Mouse (Mus musculus): ENCODE measurements around the gene Gipc1. TPM values are rescaled to one million over a fixed set of nuclear protein-coding genes. Genes with fewer than 3 reads are reported as not detected.

Gene Gipc1
- total and polyA plus RNA-seq, 3 experiments: 21.0 to 25.8 (median 22.6) TPM

DNA sequence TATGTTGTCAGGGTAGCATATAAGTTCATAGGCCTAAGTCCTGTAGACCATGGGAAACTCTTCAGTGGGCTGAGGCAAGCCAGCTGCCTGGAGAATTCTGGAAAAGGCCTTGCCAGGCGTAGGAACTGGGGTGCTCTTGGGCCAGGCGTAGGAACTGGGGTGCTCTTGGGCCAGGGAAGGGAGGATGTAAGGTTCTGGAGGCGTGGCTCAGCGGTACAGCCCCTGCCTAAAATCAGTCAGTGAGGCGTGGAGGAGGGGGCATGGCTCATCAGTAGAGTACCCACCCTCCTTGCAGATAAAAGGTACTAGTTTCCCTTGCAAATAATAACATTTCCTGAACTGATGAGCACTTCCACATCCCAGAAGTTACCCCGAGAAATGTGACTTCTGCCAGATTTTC is 2.2 kb downstream of the Gipc1 start:
- peaks cover 14% of the 10 kb centered on the region for H3K9me3 ChIP-seq (replicated peaks; ENCODE audit: low read length)
- peaks cover 0 to 9% of the 10 kb centered on the region in 2 experiments for H3K36me3 ChIP-seq (replicated peaks in 1 of 2; ENCODE audit: control insufficient read depth in 1 of 2, insufficient read depth in 1 of 2, low read length in 1 of 2)
- H3K79me2 ChIP-seq (replicated peaks; ENCODE audit: control insufficient read depth, extremely low read depth, insufficient read depth, poor library complexity, severe bottlenecking): no peaks in the 10 kb centered on the region
- no peak for DNase-seq (ENCODE audit: extremely low read depth)
- H3K9ac ChIP-seq (ENCODE audit: insufficient read depth, low read depth): no peak overlapping the region
- no peaks in the 10 kb centered on the region for H3K27me3 ChIP-seq (replicated peaks)
- TF ChIP-seq JUND (conservative IDR thresholded peaks at IDR 0.05; ENCODE audit: low read depth, low read length): no peak
- no peak overlapping the region for H3K27ac ChIP-seq (ENCODE audit: insufficient read depth, low read depth)
- dilution Hi-C loops (cut with MboI; ENCODE audit: extremely low pct_ligation_motif_present, extremely low pct_unique_long_range_greater_than_20kb, low sequenced_read_pairs) (no loop called here), in situ Hi-C loops (cut with MboI; ENCODE audit: low pct_ligation_motif_present, low pct_unique_long_range_greater_than_20kb, low sequenced_read_pairs) (no loop called here)
- no peak overlapping the region for H3K4me2 ChIP-seq (ENCODE audit: insufficient read depth, low read depth, poor library complexity, severe bottlenecking)
- peaks cover 2 to 35% of the 10 kb centered on the region in 2 experiments; a peak in 3 of 4 replicates for H3K4me1 ChIP-seq (ENCODE audit: control insufficient read depth in 1 of 2, insufficient read depth in 2 of 2)
- no peak overlapping the region for H3K4me3 ChIP-seq (replicated peaks in 1 of 3; ENCODE audit: low read depth in 2 of 3, low read length in 2 of 3, poor library complexity in 1 of 3)

DNA sequence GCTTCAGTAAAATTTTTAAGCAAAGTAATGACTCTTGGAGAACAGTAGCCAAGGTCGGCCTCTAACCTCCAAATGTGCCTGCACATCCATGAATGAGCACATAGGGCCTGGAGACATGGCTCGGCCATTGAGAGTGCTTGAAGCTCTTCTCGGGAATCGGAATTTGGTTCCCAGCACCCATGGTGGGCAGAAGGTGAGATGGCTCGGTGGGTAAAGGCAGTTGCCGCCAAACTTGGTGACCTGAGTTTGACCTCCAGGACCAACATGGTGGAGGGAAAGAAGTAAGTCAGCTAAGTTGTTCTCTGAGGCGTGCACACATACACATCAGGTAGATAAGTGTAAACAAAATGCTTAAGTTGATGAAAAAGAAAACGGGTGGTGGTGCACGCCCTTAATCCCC is 3.6 kb downstream of the Gipc1 start:
- no peak for DNase-seq (ENCODE audit: extremely low read depth)
- TF ChIP-seq MAZ (IDR thresholded peaks at IDR 0.05; ENCODE audit: low read depth, low read length): no peak
- no peak overlapping the region for H3K4me2 ChIP-seq (ENCODE audit: insufficient read depth, low read depth, poor library complexity, severe bottlenecking)
- H3K9ac ChIP-seq (ENCODE audit: insufficient read depth, low read depth): no peak overlapping the region
- no peak overlapping the region for H3K4me3 ChIP-seq (replicated peaks in 1 of 3; ENCODE audit: low read depth in 2 of 3, low read length in 2 of 3, poor library complexity in 1 of 3)
- H3K36me3 ChIP-seq (replicated peaks in 1 of 2; ENCODE audit: control insufficient read depth in 1 of 2, insufficient read depth in 1 of 2, low read length in 1 of 2): peaks cover 0 to 10% of the 10 kb centered on the region in 2 experiments
- peaks cover 2 to 35% of the 10 kb centered on the region in 2 experiments; a peak in 3 of 4 replicates for H3K4me1 ChIP-seq (ENCODE audit: control insufficient read depth in 1 of 2, insufficient read depth in 2 of 2)
- no peaks in the 10 kb centered on the region for H3K27me3 ChIP-seq (replicated peaks)
- in situ Hi-C loops (cut with MboI; ENCODE audit: low pct_ligation_motif_present, low pct_unique_long_range_greater_than_20kb, low sequenced_read_pairs): no loop called here
- H3K79me2 ChIP-seq (replicated peaks; ENCODE audit: control insufficient read depth, extremely low read depth, insufficient read depth, poor library complexity, severe bottlenecking): no peaks in the 10 kb centered on the region
- no peak overlapping the region for H3K27ac ChIP-seq (ENCODE audit: insufficient read depth, low read depth)
- peaks cover 5% of the 10 kb centered on the region for H3K9me3 ChIP-seq (replicated peaks; ENCODE audit: low read length)
- dilution Hi-C loops (cut with MboI; ENCODE audit: extremely low pct_ligation_motif_present, extremely low pct_unique_long_range_greater_than_20kb, low sequenced_read_pairs): no loop called here

DNA sequence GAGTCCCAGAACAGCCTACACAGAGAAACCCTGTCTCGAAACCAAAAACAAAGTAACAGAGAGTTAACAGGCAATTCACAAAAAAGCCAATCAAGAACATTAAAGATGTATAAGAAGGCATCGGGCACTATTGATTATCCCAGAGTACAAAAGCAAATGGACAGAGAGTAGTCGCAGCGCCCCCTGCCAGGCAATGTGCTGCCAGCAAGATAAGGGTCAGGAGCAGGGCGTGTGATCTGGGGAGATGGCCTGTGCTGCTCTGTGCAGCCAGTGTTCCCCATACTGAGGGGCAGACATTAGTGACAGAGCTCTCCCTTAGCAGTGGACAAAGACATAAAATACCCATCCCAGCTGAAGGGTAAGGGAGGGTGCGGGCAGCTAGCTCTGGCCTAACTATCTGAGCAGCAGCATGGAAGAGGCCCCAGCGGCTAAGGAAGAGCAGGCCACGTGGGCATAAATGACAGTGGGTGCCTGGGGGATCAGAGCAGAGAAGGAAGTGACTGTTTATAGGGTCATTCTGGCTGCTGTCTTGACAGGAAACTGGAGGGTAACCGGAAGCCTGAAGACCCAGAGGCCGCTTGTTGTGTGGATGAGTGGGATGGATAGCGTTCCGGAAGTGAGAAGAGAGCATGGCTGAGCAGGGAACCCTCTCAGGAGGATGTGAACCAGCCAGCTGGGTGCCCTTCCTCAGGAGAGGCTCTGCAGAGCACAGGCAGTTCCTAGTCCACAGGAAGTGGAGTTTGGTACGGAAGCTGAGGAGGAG is 4.2 kb downstream of the Gipc1 start:
- dilution Hi-C loops (cut with MboI; ENCODE audit: extremely low pct_ligation_motif_present, extremely low pct_unique_long_range_greater_than_20kb, low sequenced_read_pairs): no loop called here
- in situ Hi-C loops (cut with MboI; ENCODE audit: low pct_ligation_motif_present, low pct_unique_long_range_greater_than_20kb, low sequenced_read_pairs): no loop called here

DNA sequence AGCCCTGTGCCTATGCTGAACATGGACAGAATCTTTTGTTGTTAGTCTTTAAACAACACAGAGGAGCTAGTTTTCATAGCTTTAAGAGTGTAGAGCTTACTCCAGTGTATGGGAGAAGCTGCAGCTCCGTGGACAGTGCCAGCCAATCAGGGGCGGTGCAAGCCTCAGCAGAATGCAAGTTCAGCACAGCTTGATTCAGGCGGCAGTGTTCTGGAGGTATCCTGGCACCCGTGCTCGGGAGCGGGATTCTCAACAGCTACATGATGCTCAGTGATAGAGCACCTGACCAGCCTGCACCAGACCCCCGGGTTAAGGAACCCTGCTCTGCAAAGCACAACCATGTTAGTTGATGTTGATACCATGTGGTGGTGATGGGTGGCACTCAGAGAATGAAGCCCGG is 8.1 kb downstream of the Gipc1 start:
- Histone ChIP-seq H3K36me3 (replicated peaks in 1 of 2; ENCODE audit: control insufficient read depth in 1 of 2, insufficient read depth in 1 of 2, low read length in 1 of 2) (peaks cover 0 to 32% of the 10 kb centered on the region in 2 experiments), H3K4me2 (ENCODE audit: insufficient read depth, low read depth, poor library complexity, severe bottlenecking) (no peak overlapping the region), H3K4me1 (ENCODE audit: control insufficient read depth in 1 of 2, insufficient read depth in 2 of 2) (peaks cover 5 to 21% of the 10 kb centered on the region in 2 experiments), H3K79me2 (replicated peaks; ENCODE audit: control insufficient read depth, extremely low read depth, insufficient read depth, poor library complexity, severe bottlenecking) (no peaks in the 10 kb centered on the region), H3K27ac (ENCODE audit: insufficient read depth, low read depth) (no peak overlapping the region), H3K27me3 (replicated peaks) (no peaks in the 10 kb centered on the region), H3K9ac (ENCODE audit: insufficient read depth, low read depth) (no peak overlapping the region), H3K4me3 (replicated peaks in 1 of 3; ENCODE audit: low read depth in 2 of 3, low read length in 2 of 3, poor library complexity in 1 of 3) (no peak overlapping the region), H3K9me3 (replicated peaks; ENCODE audit: low read length) (no peaks in the 10 kb centered on the region)
- in situ Hi-C loops (cut with MboI; ENCODE audit: low pct_ligation_motif_present, low pct_unique_long_range_greater_than_20kb, low sequenced_read_pairs) (no loop called here), dilution Hi-C loops (cut with MboI; ENCODE audit: extremely low pct_ligation_motif_present, extremely low pct_unique_long_range_greater_than_20kb, low sequenced_read_pairs) (no loop called here)
- TF ChIP-seq ETS1 (conservative IDR thresholded peaks at IDR 0.05; ENCODE audit: low read depth, low read length) (no peak), IRF4 (IDR thresholded peaks at IDR 0.05; ENCODE audit: low read depth, low read length) (no peak), NELFE (IDR thresholded peaks at IDR 0.05; ENCODE audit: low read depth, low read length) (no peak), ZMIZ1 (IDR thresholded peaks at IDR 0.05; ENCODE audit: low read depth, low read length) (no peak), E2F4 (IDR thresholded peaks at IDR 0.05; ENCODE audit: insufficient replicate concordance, low read depth, low read length) (no peak), EP300 (IDR thresholded peaks at IDR 0.05; ENCODE audit: low read length) (no peak), CHD1 (IDR thresholded peaks at IDR 0.05; ENCODE audit: low read depth, low read length) (no peak), ZC3H11A (IDR thresholded peaks at IDR 0.05; ENCODE audit: low read depth, low read length) (no peak), ZNF384 (IDR thresholded peaks at IDR 0.05; ENCODE audit: low read depth, low read length) (no peak), BHLHE40 (IDR thresholded peaks at IDR 0.05; ENCODE audit: low read depth, low read length) (no peak), JUN (IDR thresholded peaks at IDR 0.05; ENCODE audit: insufficient read depth, low read depth, low read length) (no peak), CTCF (conservative IDR thresholded peaks at IDR 0.05 in 1 of 2, IDR thresholded peaks at IDR 0.05 in 1 of 2; ENCODE audit: low read depth in 2 of 2, low read length in 2 of 2) (no peak), NRF1 (IDR thresholded peaks at IDR 0.05; ENCODE audit: low read depth, low read length) (no peak)
- DNase-seq (ENCODE audit: extremely low read depth): no peak

More for the DNA sequence above, 4.2 kb downstream of the Gipc1 start:
- Histone ChIP-seq H3K4me3 (replicated peaks in 1 of 3; ENCODE audit: low read depth in 2 of 3, low read length in 2 of 3, poor library complexity in 1 of 3) (no peak overlapping the region), H3K27me3 (replicated peaks) (no peaks in the 10 kb centered on the region), H3K9ac (ENCODE audit: insufficient read depth, low read depth) (no peak overlapping the region), H3K36me3 (replicated peaks in 1 of 2; ENCODE audit: control insufficient read depth in 1 of 2, insufficient read depth in 1 of 2, low read length in 1 of 2) (peaks cover 0 to 14% of the 10 kb centered on the region in 2 experiments), H3K27ac (ENCODE audit: insufficient read depth, low read depth) (no peak overlapping the region), H3K4me1 (ENCODE audit: control insufficient read depth in 1 of 2, insufficient read depth in 2 of 2) (peaks cover 2 to 34% of the 10 kb centered on the region in 2 experiments; a peak in 3 of 4 replicates), H3K9me3 (replicated peaks; ENCODE audit: low read length) (peaks cover 2% of the 10 kb centered on the region), H3K79me2 (replicated peaks; ENCODE audit: control insufficient read depth, extremely low read depth, insufficient read depth, poor library complexity, severe bottlenecking) (no peaks in the 10 kb centered on the region), H3K4me2 (ENCODE audit: insufficient read depth, low read depth, poor library complexity, severe bottlenecking) (no peak overlapping the region)
- peak; percentile 13 to 44; a peak in 3 of 4 replicates for TF ChIP-seq CTCF (conservative IDR thresholded peaks at IDR 0.05 in 1 of 2, IDR thresholded peaks at IDR 0.05 in 1 of 2; ENCODE audit: low read depth in 2 of 2, low read length in 2 of 2)
- no peak for TF ChIP-seq NELFE (IDR thresholded peaks at IDR 0.05; ENCODE audit: low read depth, low read length)
- TF ChIP-seq ZC3H11A (IDR thresholded peaks at IDR 0.05; ENCODE audit: low read depth, low read length): no peak
- TF ChIP-seq EP300 (IDR thresholded peaks at IDR 0.05; ENCODE audit: low read length): no peak
- no peak for DNase-seq (ENCODE audit: extremely low read depth)
